Mouse (Mus musculus) thymus, adult 2 months (tissue): ENCODE results near the gene 4932438A13Rik.

Experiments
- CTCF ChIP-seq: fragments of 200-500 bp; IDR thresholded peaks from 2 replicates; pipeline ENCODE4 v1.5.1; 2012; ENCODE audit warnings: mild to moderate bottlenecking, control low read depth, low read length, moderate library complexity, borderline replicate concordance; ENCODE audit not compliant: control insufficient read depth, poor library complexity, insufficient read depth; ENCODE audit errors: extremely low read depth
- POLR2A ChIP-seq: fragments of 200-500 bp; IDR thresholded peaks from 2 replicates; pipeline ENCODE4 v1.6.1; 2012; ENCODE audit warnings: mild to moderate bottlenecking, low read length, control low read depth, moderate library complexity; ENCODE audit not compliant: control insufficient read depth, poor library complexity, insufficient read depth; ENCODE audit errors: extremely low read depth

- TF ChIP-seq POLR2A: no peak
- TF ChIP-seq CTCF: no peak
Measured at GRCm38 (mm10) chr3:36864466-36864865, 1.6 kb downstream of the 4932438A13Rik start.
